Mouse (Mus musculus) naive thymus-derived CD4-positive, alpha-beta T cell, adult 2 months (primary cell): ENCODE measurements around the gene Pla2g4e.
A peak's percentile ranks its signal among the peaks of the same experiment; 100 is the strongest.
"Not testable (repeated sequence)": the region's sequence is repeated elsewhere in the genome, so short reads cannot be mapped to it uniquely, and the experiment has no call there.

Source experiments
- DNase-seq: peaks from one replicate; pipeline ENCODE4 v3.0.0-alpha.2; 2011; ENCODE audit warnings: low read depth

Gene Pla2g4e

DNA sequence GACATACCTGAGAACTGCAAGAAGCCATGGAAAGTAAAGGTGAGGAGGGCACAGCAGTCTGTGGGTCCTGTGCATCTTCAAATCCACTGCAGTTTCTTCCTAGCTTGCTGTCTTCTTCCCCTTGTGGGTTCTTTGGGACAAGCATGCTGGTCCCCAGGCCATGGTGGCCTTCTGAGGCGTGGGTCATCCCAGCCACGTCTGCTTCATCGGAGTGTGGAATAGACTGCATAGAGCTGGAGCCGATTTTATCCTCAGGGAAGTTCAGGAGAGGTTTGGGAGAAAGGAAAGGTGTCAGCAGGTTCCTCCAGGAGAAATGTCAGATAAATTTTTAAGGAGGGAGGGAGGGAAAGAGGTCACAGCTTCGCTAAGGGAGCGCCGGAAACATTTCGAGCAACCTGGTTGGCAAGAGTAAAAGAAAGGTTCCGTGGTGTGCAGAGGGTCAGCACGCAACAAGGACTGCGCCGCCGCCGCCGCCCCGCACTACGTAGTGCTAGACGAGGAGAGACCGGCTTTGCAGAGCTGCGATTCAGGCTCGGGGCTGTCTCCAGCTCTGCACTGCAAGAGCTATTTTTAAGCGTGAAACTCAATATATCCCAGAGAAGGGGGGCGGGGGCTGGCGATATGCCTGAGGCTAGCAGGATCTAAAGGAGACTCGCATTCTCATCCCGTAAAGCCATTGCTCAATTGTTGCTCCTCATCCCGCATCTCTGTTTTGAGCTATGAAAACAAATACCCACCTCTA is at the start of gene Pla2g4e:
Pla2g4e (minus strand) TSS at position 657 of the 742 bp plus-strand sequence.
- no peak for DNase-seq

DNA sequence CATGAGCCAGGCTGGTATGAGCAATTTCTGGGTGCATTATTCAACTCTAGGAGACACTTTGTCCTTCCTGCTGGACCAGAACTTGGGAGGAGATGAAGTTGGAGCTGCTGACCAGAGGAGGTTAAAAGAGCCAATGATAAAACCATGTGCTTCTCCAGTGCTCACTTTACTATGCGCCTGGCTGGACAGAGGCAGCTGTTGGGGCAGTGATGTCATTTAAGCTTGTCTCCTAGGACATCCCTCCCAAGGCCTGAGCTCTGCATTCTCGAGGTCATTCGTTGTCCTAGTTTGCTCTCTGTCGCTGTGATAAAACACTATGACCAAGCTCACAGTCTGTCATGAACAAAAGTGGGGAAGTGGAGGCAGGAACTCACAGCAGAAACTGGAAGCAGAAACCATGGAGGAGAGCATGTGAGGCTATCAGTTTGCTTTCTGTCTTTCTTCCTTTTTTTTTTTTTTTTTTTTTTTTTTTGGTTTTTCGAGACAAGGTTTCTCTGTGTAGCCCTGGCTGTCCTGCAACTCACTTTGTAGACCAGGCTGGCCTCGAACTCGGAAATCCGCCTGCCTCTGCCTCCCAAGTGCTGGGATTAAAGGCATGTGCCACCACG is 46.4 kb upstream of the Pla2g4e start:
- DNase-seq = no peak

DNA sequence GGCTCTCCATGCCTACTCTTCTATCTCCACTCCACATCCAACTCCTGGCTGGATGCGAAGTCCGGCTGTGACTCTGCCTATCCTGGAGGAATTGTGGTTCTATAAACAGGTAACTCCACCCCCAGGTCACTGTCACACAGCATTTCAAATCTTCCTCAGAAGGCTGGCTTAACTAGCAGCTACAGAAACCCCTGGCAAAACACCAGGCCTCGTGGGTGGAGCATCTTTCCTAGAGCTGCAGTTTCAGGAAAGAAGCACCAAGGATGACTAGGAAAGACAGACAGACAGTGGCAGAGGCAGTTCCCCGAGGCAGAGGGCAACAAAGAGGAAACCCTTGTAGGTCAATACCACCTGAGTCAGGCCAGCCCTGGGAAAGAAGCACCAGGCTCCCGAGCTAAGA is 43.9 kb upstream of the Pla2g4e start, which contains the start of gene Pla2g4d:
Pla2g4d (minus strand) TSS at position 203 of the 400 bp plus-strand sequence.
- no peak for DNase-seq

DNA sequence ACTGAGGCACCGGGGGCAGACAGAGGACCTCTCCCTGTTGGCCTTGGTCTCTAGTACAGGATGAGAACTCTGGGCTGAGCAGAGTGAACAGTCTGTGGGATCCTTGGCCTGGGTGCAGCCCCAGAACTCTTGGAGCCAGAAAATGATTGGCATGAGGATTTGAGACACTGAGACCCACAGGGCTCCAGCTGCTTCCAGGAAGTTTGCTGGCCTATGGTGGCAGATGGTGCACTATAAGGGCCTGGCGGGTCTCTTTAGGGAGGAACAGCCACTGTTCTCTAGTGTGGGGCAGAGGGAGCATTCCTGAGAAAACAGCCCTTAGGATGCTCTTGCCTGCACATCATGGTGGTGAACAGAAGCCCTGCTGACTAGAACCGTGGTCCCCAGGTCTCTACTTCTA is 43.3 kb upstream of the Pla2g4e start:
- no peak for DNase-seq

DNA sequence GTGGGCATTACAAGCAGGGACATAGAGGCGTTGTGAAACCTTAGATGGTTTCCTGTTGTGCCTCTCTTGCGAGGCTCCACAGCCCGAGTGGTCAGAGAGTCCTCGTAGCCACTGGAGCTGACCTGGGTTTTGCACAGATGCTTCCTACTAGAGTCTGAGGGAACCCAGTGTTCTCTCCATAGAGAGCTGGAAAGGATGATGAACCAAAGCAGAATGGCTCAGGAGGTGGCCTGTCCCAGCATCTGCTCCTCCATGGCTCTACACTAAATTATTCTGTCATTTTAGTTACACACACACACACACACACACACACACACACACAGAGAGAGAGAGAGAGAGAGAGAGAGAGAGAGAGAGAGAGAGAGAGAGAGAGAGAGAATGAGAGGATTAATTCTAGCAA is 40.5 kb upstream of the Pla2g4e start:
- no peak for DNase-seq

GRCm38 (mm10) chr2:120284705-120285104 is 39.6 kb upstream of the Pla2g4e start:
- no peak for DNase-seq

- no peak for DNase-seq
These were observed 39.0 kb upstream of the Pla2g4e start for GRCm38 (mm10) chr2:120284094-120284493.

DNA sequence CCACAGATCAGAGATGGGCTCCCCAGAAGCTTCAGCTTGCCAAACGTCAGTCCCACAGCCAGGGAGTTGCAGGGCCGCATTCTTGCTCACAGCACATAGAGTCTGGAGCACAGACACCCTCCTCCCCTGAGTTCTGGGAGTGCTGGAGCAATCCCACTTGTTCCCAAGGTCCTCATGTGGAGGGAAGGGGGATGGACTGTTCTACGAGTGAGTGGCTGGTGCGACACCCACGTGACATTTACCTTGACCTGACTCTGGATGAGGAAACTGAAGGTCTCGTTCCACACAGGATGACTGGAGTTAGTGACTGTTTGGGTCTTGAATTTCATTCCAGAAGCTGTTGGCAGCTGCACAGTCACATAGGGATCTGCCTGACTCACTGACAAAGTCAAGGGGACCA is 38.4 kb upstream of the Pla2g4e start:
- DNase-seq = no peak

GRCm38 (mm10) chr2:120281221-120281620 is 36.1 kb upstream of the Pla2g4e start:
- no peak for DNase-seq

- DNase-seq = peak; percentile 54
These were observed 34.8 kb upstream of the Pla2g4e start for GRCm38 (mm10) chr2:120279961-120280360.

DNA sequence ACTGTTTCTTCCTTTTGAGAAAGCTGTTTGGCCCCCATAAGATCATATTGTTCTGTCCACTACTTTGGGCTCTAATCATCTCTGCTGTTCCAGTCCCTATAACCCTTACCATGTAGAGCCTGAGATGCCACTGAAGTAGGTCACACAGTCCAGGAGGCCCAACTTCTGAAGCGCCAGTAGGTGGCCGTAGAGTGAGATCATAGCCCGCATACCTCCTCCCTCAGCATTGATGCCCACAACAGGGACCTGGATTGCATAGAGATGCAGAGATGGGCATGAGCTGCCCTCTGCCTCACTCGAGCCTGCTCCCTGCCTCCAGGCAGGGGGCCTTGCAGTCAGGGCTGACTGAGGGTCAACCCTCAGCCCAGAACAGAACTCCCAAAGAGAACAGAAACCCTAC is 31.8 kb upstream of the Pla2g4e start:
- DNase-seq = no peak

- DNase-seq = no peak
These were observed 23.5 kb upstream of the Pla2g4e start for GRCm38 (mm10) chr2:120268635-120269034.

GRCm38 (mm10) chr2:120265523-120265922 is 20.4 kb upstream of the Pla2g4e start:
- DNase-seq = no peak

- no peak for DNase-seq
These were observed 19.7 kb upstream of the Pla2g4e start for GRCm38 (mm10) chr2:120264858-120265257.

DNA sequence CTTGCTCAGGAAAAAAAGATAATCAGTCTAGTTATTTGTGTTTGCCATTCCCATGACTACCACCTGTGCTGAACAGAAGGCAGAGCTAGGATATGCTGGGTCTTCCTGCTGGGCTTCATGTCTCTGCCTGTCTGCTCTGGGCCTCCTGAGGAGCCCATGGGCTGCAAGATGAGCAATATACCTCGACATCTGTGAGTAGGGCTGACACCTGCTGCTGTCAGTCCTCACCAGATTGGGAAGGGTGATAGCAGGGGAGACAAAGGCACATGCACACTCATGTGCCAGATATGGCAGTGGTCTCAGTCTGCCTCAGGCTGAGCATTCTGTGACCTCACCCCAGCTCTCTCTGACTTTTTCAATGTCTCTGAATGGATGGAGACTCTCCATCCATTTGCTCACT is 17.7 kb upstream of the Pla2g4e start:
- no peak for DNase-seq

- no peak for DNase-seq
These were observed 16.2 kb upstream of the Pla2g4e start for GRCm38 (mm10) chr2:120261346-120261745.

DNA sequence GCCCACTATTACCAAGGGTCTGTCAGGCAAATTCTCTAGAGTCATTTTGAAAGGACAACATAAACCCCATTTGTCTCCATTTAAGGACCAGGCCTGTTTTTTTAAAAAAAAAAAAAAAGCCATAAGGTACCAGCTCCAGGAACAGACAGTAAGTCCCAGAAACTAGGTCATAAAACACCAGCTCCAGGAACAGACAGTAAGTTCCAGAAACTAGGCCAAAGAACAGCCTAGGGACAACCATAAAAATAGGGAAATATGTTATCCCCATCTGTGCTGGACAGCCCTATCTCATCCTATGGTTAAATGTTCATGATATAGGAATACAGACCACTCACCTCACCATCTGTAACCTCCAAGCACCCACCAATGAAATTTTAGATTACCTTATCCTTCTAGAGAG is 11.1 kb upstream of the Pla2g4e start:
- DNase-seq = no peak

GRCm38 (mm10) chr2:120252644-120253043 is 7.5 kb upstream of the Pla2g4e start:
- DNase-seq = no peak

- DNase-seq = no peak
These were observed 384 bp upstream of the Pla2g4e start for GRCm38 (mm10) chr2:120245421-120246016.

DNA sequence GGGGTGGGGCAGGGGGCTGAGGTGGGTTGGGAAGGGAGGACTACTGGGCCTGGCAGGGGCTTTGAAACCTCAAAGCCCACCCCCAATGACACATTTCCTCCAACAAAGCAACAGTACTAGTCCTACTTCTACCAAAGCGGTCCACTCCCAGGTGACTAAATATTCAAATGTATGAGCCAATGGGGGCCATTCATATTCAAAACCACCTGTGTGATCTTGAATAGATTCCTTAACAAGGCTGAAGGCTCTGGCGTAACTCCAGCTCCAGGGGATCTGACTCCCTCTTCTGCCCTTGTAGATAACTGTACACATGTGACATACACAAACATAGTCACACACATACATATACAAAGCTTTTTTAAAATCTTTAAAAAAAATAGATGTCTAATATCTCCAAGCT is 1.1 kb downstream of the Pla2g4e start:
- DNase-seq = no peak

DNA sequence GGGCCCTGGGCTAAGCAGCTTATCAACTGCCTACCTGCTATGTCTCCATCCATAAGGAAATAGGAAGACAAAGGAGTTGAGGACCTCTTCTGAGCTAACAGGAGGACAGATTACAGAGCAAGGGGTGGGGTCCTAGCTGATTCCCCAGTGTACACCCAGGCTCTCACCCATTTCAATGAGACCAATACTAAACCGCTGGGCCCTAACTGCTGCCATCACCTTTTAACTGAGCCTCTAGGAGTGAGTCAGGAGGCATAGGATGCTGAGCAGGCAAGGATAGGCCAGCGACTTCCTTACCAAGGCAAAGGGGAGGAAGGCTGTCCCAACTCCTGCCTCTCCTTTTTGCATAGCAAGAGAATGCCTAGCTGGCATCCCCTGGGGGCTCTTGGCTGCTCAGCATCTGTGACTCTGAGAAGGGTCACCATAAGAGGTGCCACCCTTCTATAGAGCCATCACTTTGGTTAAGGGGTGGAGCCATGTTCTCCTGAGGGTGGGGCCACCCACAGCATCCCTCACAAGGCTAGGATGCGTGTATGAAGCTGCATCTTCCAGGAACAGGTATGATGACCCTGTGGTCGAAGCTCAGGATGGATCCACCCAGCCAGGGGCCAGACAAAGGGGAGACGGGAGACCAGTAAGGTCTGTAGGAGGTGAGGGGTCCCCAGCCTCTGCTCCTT is 2.2 kb downstream of the Pla2g4e start:
- DNase-seq = no peak

- DNase-seq = not testable (repeated sequence)
These were observed 6.4 kb downstream of the Pla2g4e start for GRCm38 (mm10) chr2:120238733-120239132.

DNA sequence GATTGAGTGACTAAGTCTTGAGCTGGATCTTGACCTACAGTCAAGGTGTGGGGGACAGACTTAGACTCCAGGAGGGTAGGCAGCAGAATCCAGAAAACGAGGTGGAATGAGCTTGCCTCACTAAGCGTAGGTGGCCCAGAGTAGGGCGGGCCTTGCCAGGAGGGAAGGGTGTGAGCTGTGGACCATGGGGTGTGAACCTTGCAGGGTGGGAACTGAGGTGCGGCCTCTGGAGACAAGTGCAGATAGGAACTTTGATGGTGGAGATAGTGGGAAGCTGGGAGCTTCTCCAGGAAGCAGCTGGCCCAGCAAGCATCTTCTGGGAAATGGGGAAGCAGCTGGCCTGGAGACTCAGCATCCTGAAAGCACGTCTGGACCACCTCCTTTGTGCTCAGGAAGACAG is 7.4 kb downstream of the Pla2g4e start:
- DNase-seq = no peak
